Mouse (Mus musculus) embryonic facial prominence, embryonic 12.5 days (tissue): ENCODE measurements around the gene Dnajb4. TPM values are rescaled to one million over a fixed set of nuclear protein-coding genes. Genes with fewer than 3 reads are reported as not detected.

Experiments used
- ATAC-seq: fragments of 200-750 bp; cut with Nextera tagmentation; 2 replicates; pipeline ENCODE4 v1.8.0; 2017; ENCODE audit not compliant: insufficient number of reproducible peaks, insufficient read depth, low FRiP score, low TSS enrichment
- H3K27ac ChIP-seq: fragments of 300-500 bp; sonication (generic); 2 replicates; pipeline ENCODE4 v1.5.1; 2016; ENCODE audit warnings: mild to moderate bottlenecking
- H3K27me3 ChIP-seq: fragments of 300-500 bp; sonication (generic); 2 replicates; pipeline ENCODE4 v1.6.1; 2016; ENCODE audit warnings: mild to moderate bottlenecking, moderate library complexity
- H3K36me3 ChIP-seq: fragments of 300-500 bp; sonication (generic); 2 replicates; pipeline ENCODE4 v1.6.1; 2016; ENCODE audit warnings: mild to moderate bottlenecking
- H3K4me1 ChIP-seq: fragments of 300-500 bp; sonication (generic); 2 replicates; pipeline ENCODE4 v1.6.1; 2016
- H3K4me2 ChIP-seq: fragments of 300-500 bp; sonication (generic); replicated peaks from 2 replicates; pipeline ENCODE4 v1.6.1; 2016; ENCODE audit warnings: mild to moderate bottlenecking, moderate library complexity
- H3K4me3 ChIP-seq: fragments of 300-500 bp; sonication (generic); 2 replicates; pipeline ENCODE4 v1.5.1; 2016; ENCODE audit warnings: mild to moderate bottlenecking
- H3K9ac ChIP-seq: fragments of 300-500 bp; sonication (generic); 2 replicates; pipeline ENCODE4 v1.6.1; 2016; ENCODE audit warnings: mild to moderate bottlenecking, moderate library complexity
- H3K9me3 ChIP-seq: fragments of 300-500 bp; sonication (generic); 2 replicates; pipeline ENCODE4 v1.6.1; 2016; ENCODE audit warnings: mild to moderate bottlenecking, moderate library complexity
- WGBS: fragments of 180-500 bp; shearing (Covaris S2); methylation state at CpG from one replicate; pipeline ENCODE4 v1.1.7; 2016; 5-methylcytosine and 5-hydroxymethylcytosine counted together
- polyA plus RNA-seq: library from polyadenylated mRNA; unstranded; fragments of >200 nt; fragmentation: Nextera tagmentation; extraction: Ambion mirVana; gene quantifications from 2 replicates; pipeline ENCODE4 v1.2.1, GENCODE M21; 2016

Gene Dnajb4
- polyA plus RNA-seq, 1 experiment from 2014 or later: 33.0 TPM

DNA sequence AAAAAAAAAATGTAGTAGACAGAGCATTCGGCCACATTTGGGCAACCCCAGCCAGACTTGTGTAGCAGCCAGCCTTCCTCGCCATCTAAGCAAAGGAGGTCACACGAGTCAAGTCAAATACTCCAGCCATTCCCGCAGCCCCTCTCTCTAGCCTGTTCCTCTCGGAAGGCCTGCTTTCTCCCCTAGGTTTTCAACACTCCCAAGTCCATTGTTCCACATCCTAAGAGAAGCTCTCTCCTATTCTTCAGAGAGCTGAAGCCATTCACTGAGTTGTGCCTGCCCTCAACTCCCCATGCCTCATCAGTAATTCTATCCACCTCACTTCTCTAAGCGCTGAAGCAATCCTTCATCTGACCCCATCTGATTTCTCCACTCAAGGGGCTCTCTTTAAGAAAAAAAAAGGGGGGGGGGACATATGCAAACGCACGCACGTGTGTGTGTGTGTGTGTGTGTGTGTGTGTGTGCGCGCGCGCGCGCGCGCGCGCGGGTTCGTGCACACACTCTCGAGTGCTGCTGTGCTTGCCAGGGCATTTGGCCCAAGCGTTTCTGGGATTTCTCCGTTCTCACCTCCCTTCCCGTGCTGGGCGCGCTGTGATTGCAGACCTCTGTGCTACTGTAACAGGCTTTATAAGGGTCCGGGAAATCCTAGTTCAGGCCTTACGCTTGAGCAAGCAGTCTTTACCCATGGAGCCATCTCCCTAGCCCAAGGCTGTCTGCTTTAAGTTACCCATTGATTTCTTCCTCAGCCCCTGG is 43.2 kb downstream of the Dnajb4 start:
- peak overlapping the region; percentile 52 for H3K4me3 ChIP-seq
- no peak overlapping the region for H3K27ac ChIP-seq
- H3K9me3 ChIP-seq: no peaks in the 10 kb centered on the region
- H3K4me1 ChIP-seq: peaks cover 18% of the 10 kb centered on the region
- ATAC-seq: no peak
- peaks cover 10% of the 10 kb centered on the region for H3K27me3 ChIP-seq
- no peaks in the 10 kb centered on the region for H3K36me3 ChIP-seq
- WGBS: 7% methylated on average over 29 of the region's 29 CpGs
- H3K9ac ChIP-seq: no peak overlapping the region
- H3K4me2 ChIP-seq: peak overlapping the region; percentile 99

DNA sequence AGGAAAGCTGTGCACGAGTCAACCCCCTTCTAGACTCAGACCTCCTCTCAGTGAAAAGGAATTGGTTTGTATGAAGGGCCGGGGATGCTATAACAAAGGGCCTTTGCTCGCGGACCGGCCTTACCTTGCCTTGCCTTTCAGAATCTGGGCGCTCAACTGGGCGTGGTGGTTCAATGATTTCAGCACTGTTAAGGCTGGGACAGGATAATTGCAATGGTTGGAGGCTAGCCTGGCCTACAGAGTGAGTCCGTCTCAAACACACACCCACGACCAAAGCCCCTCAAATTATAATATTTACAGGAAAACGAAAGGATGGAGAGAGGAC is 44.0 kb downstream of the Dnajb4 start, which contains the start of gene Gipc2:
Gipc2 (minus strand) TSS at position 132 of the 325 bp plus-strand sequence.
- Histone ChIP-seq H3K9ac (peak within 1 kb of the TSS; percentile 60), H3K4me1 (peaks cover 18% of the 10 kb centered on the region), H3K27me3 (peaks cover 10% of the 10 kb centered on the region), H3K36me3 (no peaks in the 10 kb centered on the region), H3K4me2 (peak within 1 kb of the TSS; percentile 99), H3K9me3 (no peaks in the 10 kb centered on the region), H3K27ac (no peak within 1 kb of the TSS), H3K4me3 (peak within 1 kb of the TSS; percentile 52)
- ATAC-seq: peak; percentile 28; the same call in 1 of the 2 replicates
- WGBS: 6% methylated on average over 10 of the region's 10 CpGs

DNA sequence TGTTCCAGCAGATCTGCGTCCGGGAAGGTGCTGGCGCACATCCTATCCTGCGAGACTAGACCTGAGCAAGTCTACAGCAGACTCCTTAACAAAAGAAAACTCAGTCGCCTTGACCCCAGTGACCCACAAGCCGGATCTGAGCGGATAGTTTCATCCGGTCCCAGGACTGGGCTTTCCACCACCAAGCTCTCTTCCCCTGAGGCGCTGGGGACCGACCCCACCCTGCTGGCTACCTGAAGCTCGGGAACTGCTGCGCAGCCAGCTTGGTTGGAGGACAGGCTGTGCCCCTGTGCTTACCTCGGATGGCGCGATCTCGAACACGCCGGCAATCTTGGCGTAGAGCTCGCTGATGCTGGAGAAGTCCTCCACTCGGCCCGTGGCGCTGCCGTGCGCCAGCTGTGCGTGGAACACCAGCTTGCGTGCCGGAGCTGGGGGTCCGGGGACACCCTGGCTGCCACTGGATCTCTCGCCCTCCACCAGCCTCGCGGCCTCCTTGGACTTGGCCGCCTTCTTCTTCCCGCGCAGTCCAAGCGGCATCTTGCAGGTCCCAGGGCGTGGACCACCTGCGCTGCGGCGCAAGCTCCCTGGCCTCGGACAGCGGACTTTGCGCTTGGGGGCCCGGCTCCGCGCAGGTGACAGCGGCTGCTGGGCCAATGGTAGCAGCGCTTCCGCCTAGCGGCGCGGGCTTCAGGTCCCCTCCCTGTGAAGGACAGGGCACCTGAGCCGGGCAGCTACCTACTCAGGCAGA is 44.6 kb downstream of the Dnajb4 start:
- H3K27me3 ChIP-seq: peaks cover 10% of the 10 kb centered on the region
- H3K9me3 ChIP-seq: no peaks in the 10 kb centered on the region
- H3K4me2 ChIP-seq: peak overlapping the region; percentile 99
- H3K36me3 ChIP-seq: no peaks in the 10 kb centered on the region
- no peak overlapping the region for H3K27ac ChIP-seq
- peaks cover 18% of the 10 kb centered on the region for H3K4me1 ChIP-seq
- peak overlapping the region; percentile 52 for H3K4me3 ChIP-seq
- peak overlapping the region; percentile 60 for H3K9ac ChIP-seq
- ATAC-seq: peak; percentile 41; the same call in 1 of the 2 replicates
- WGBS: under 1% methylated on average over 53 of the region's 53 CpGs

DNA sequence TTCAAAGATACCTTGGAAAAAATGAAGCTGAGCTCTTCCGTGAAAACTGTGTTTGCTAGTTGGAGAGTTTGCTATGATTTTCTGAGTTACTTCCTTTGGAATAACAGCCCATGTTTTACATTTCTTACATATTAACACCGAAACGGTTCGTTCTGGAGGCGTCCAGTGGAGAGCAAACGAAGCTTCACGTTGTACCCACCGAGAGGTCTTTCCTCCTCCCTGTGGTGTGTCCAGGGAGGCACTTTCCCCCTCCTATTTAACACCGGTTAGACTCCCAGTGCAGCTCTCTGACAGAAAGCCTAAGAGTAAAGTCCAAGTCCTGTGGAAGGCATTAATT is 45.1 kb downstream of the Dnajb4 start:
- H3K9me3 ChIP-seq: no peaks in the 10 kb centered on the region
- no peak overlapping the region for H3K9ac ChIP-seq
- H3K4me2 ChIP-seq: peak overlapping the region; percentile 99
- peaks cover 10% of the 10 kb centered on the region for H3K27me3 ChIP-seq
- WGBS: 25% methylated on average over 9 of the region's 9 CpGs
- peak; percentile 10; the same call in 1 of the 2 replicates for ATAC-seq
- peaks cover 18% of the 10 kb centered on the region for H3K4me1 ChIP-seq
- H3K36me3 ChIP-seq: no peaks in the 10 kb centered on the region
- H3K4me3 ChIP-seq: peak overlapping the region; percentile 52; the same call in 1 of the 2 replicates
- no peak overlapping the region for H3K27ac ChIP-seq

DNA sequence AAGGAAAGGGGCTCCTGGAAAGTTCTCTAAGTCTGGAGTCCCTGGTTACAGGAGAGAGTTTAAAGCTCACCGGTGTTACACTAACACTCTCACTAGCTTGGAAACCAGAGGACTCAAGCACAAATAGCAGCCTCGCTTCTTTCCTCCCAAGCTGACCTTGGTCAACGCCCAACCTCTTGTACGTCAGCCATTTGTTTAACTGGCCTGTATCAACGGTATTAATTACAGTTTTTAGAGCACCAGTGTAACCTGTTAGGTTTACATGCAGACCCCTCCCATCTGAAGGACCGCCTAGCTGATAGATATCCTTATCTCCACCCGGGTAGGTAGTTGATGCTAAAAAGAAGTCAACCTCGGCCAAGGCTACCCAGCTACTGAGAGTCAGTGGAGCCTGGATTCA is 46.8 kb downstream of the Dnajb4 start:
- Histone ChIP-seq H3K4me2 (no peak overlapping the region), H3K27me3 (peaks cover 10% of the 10 kb centered on the region), H3K9ac (no peak overlapping the region), H3K4me1 (peaks cover 18% of the 10 kb centered on the region), H3K27ac (no peak overlapping the region), H3K9me3 (no peaks in the 10 kb centered on the region), H3K36me3 (no peaks in the 10 kb centered on the region), H3K4me3 (no peak overlapping the region)
- no peak for ATAC-seq
- WGBS: 85% methylated on average over 8 of the region's 8 CpGs

DNA sequence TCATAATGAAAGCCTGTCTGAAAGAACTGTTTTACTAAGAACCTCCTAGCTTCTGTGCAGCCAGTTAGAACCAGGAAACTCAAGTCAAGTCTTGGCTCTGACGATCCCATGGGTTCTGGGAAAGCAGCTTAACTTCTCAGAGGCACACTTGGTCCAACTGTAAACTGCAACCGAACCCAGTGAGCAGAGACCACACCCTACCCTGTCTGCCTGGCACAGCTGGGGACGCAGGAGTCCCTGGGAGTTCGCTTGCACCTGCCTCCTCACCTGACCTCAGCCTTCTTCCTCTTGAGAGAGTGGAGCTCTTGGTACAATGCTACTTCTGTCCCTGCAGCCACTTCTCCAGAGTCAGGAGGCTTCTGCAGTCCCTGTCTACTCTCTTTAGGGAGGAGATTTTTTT is 49.5 kb downstream of the Dnajb4 start:
- 65% methylated on average over 4 of the region's 4 CpGs for WGBS
- no peaks in the 10 kb centered on the region for H3K9me3 ChIP-seq
- no peak overlapping the region for H3K9ac ChIP-seq
- no peak for ATAC-seq
- no peak overlapping the region for H3K4me3 ChIP-seq
- peaks cover 4% of the 10 kb centered on the region for H3K4me1 ChIP-seq
- H3K27ac ChIP-seq: no peak overlapping the region
- no peak overlapping the region for H3K4me2 ChIP-seq
- no peaks in the 10 kb centered on the region for H3K36me3 ChIP-seq
- H3K27me3 ChIP-seq: peaks cover 3% of the 10 kb centered on the region

DNA sequence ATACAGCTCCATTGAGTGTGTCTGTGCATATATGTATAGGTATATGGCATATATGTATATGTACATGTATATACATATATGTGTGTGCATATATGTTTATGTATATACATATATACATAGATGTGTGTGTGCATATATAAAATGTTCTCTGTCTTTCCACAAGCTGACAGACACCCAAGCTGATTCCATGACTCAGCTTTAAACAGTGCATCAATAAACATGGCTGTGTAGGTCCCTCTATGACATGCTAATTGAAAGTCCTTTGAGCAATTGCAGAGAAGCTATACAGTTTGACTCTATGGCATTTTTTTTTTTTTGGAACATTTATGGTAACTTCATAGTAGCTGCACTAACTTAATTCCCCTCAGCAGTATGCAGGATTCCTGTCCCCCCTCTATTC is 50.8 kb downstream of the Dnajb4 start:
- Histone ChIP-seq H3K27me3 (no peaks in the 10 kb centered on the region), H3K4me2 (no peak overlapping the region), H3K9me3 (no peaks in the 10 kb centered on the region), H3K27ac (no peak overlapping the region), H3K4me1 (no peaks in the 10 kb centered on the region), H3K9ac (no peak overlapping the region), H3K4me3 (no peak overlapping the region), H3K36me3 (no peaks in the 10 kb centered on the region)
- ATAC-seq: no peak

DNA sequence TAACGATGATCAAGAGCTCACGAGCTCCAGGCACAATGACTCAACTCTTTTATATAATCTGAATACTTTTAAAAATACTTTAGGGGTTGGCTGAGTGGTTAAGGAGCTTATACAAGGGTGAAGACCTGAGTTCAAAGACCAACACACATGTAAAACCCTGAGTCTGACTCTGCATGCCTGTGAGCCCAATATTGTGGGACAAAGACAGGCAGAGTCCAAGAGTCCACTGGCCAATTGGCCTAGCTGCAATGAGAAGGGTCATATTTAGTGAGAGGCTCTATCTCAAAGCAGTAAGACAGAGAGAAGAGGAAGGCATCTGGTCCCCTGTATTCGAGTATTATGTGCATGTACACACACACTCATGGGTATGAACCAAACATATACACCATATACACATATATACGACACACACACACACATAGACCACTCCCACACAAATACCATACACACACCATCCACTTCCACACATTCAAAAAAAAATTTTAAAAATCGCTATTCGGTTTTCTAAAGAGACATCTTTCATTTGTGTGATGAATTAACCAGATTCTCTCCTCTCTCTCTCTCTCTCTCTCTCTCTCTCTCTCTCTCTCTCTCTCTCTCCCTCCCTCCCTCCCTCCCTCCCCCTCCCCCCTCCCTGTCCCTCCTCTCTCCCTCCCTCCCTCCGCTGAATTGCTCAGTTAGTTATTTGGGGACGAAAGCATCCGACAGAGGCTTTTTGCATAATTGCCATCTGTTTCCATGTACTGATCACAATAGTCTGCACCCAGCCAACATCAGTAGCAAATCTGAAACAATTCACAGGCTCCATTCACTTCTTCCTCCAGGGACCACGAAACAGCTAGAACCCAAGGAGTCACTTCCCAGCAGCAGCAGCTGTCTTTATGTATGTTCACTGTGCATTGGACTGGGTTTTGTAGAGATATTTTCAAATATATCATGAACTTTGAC is 51.5 kb downstream of the Dnajb4 start:
- no peak overlapping the region for H3K4me3 ChIP-seq
- H3K9ac ChIP-seq: no peak overlapping the region
- no peaks in the 10 kb centered on the region for H3K9me3 ChIP-seq
- WGBS: 55% methylated on average over 10 of the region's 10 CpGs
- H3K27me3 ChIP-seq: no peaks in the 10 kb centered on the region
- no peak overlapping the region for H3K27ac ChIP-seq
- no peak overlapping the region for H3K4me2 ChIP-seq
- ATAC-seq: no peak
- no peaks in the 10 kb centered on the region for H3K36me3 ChIP-seq
- H3K4me1 ChIP-seq: no peaks in the 10 kb centered on the region

DNA sequence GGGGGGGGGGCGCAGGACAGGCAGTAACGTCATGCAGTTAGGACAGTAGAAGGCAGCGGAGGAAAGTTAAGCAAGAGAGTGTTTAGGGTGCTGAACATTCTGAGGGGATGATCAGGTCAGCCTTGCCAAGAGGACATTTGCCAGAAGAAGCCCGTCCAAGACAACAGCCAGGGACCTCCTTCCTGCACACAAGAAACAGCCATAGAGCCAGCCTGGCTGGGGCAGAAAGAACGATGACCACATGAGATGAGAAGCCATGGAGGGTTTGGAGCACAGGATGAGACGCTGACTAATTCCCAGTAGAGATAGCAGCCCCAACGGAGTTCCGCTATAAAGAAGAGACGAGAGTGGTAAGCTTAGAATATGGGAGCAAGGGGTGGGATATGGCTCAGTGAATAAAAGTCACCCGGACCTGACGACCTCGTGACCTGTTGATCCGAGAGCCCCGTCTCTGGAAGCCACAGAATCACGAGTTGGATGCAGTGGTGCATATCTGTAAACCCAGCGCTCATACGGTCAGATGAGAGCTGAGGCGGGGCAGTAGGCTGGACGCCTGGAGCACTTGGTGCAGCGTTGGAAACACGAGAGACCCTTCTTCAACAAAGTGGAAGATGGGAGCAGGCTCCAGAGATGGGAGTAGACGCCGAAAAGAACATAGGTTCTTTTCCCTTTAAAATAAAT is 53.1 kb downstream of the Dnajb4 start:
- H3K4me3 ChIP-seq: no peak overlapping the region
- no peak overlapping the region for H3K27ac ChIP-seq
- no peaks in the 10 kb centered on the region for H3K36me3 ChIP-seq
- H3K4me2 ChIP-seq: no peak overlapping the region
- no peaks in the 10 kb centered on the region for H3K4me1 ChIP-seq
- H3K9me3 ChIP-seq: no peaks in the 10 kb centered on the region
- H3K9ac ChIP-seq: no peak overlapping the region
- no peaks in the 10 kb centered on the region for H3K27me3 ChIP-seq
- no peak for ATAC-seq
- WGBS: 76% methylated on average over 23 of the region's 23 CpGs

DNA sequence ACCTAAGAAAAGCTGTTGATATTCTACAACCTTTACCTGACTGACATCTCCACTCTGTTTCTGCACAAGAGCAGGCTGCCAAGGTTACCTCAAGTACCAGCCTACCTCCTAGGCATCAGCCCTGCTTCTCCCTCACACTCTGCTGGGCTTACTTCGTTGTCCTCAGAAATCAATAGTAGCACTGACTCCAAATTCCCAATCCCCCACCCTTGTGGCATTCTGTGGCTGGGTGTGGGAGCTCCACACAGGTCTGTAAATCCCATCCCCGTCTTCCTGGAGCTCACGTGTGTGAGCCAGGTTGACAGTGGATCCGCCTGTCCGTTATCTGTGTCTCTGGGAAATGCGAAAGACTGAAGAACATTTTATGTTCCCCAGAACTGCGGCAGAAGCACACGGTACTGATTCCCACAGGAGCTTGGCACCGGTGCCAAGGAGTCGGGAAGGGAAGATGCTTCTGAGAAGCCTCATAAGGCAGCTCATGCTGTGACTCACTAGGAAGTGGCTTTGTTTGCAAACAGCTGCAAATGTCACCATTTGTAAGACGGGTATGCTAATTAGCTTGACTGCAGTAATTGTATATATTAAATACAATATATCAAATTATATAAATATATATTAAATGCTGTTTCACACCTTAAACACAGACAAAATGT is 54.7 kb downstream of the Dnajb4 start:
- H3K4me3 ChIP-seq: no peak overlapping the region

DNA sequence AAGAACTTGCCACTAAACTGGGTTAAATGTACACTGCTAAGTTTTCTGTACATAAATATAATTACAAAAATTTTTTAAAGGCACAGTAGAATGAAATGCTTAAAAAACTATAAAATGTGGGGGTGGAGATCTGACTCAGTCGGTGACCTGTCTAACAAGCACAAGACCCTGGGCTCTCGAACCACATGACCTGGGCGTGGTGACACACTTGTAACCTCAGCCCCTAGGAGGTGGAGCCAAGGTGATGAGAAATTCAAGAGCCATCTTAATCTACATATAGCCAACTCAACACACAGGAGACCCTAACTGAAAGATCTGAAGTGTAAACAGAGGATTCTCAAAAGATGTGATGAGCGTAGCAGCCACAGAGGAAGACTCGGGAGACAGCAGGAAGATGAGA is 56.0 kb downstream of the Dnajb4 start:
- H3K4me3 ChIP-seq: no peak overlapping the region
- no peak overlapping the region for H3K27ac ChIP-seq
- no peaks in the 10 kb centered on the region for H3K4me1 ChIP-seq
- H3K36me3 ChIP-seq: no peaks in the 10 kb centered on the region
- H3K27me3 ChIP-seq: no peaks in the 10 kb centered on the region
- WGBS: 86% methylated on average over 5 of the region's 5 CpGs
- H3K9ac ChIP-seq: no peak overlapping the region
- no peak for ATAC-seq
- no peaks in the 10 kb centered on the region for H3K9me3 ChIP-seq
- H3K4me2 ChIP-seq: no peak overlapping the region

More for the DNA sequence above, 54.7 kb downstream of the Dnajb4 start:
- Histone ChIP-seq H3K27ac (no peak overlapping the region), H3K4me1 (no peaks in the 10 kb centered on the region), H3K9me3 (no peaks in the 10 kb centered on the region), H3K4me2 (no peak overlapping the region), H3K36me3 (no peaks in the 10 kb centered on the region), H3K27me3 (no peaks in the 10 kb centered on the region), H3K9ac (no peak overlapping the region)
- no peak for ATAC-seq
- 51% methylated on average over 11 of the region's 11 CpGs for WGBS
